Mouse (Mus musculus): ENCODE data around the gene Rcc1l. TPM values are rescaled to one million over a fixed set of nuclear protein-coding genes. Genes with fewer than 3 reads are reported as not detected.

The Rcc1l gene
- polyA plus RNA-seq, 1 experiment from 2014 or later, result 34.9 TPM

DNA sequence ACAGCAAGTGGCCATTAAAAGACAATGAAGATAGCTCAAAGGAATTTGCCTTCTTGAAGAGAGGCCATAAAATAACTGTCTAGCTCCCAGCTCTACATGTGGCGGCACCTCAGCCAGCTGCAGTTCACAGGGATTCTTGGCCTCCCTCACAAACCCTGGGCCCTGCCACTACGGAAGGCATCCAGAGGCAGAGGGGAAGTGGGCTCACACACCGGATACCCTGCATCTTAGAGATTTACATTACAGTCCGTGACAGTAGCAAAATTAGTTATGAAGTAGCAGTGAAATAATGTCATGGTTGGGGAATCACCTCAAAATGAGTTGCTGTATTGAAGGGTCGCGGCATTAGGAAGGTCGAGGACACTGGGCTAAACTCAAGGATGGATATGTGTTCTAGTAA, 12.0 kb upstream of the Rcc1l start:
- H3K4me1 ChIP-seq (ENCODE audit: insufficient read depth, low read length), result peaks cover 2% of the 10 kb centered on the region
- no peak overlapping the region for H3K9ac ChIP-seq (replicated peaks; ENCODE audit: low read length)
- H3K27ac ChIP-seq (ENCODE audit: low read length), result 0 out of 2 replicates have a peak overlapping the region, but pooled peaks have one; percentile 16
- no peaks in the 10 kb centered on the region for H3K27me3 ChIP-seq (ENCODE audit: insufficient read depth, low read length)
- H3K36me3 ChIP-seq (ENCODE audit: insufficient read depth, low read length), result peaks cover 5% of the 10 kb centered on the region; the same call in 1 of the 2 replicates
- H3K9me3 ChIP-seq (ENCODE audit: low read length), result 0 out of 2 replicates have a peak, but pooled peaks cover 3% of the 10 kb centered on the region
- no peak overlapping the region for H3K4me3 ChIP-seq (ENCODE audit: low read length)
- ATAC-seq (ENCODE audit: low FRiP score, low TSS enrichment), result no peak
- no peak overlapping the region for H3K4me2 ChIP-seq (replicated peaks; ENCODE audit: low read depth, low read length)
- 48% methylated on average over 7 of the region's 7 CpGs for WGBS

DNA sequence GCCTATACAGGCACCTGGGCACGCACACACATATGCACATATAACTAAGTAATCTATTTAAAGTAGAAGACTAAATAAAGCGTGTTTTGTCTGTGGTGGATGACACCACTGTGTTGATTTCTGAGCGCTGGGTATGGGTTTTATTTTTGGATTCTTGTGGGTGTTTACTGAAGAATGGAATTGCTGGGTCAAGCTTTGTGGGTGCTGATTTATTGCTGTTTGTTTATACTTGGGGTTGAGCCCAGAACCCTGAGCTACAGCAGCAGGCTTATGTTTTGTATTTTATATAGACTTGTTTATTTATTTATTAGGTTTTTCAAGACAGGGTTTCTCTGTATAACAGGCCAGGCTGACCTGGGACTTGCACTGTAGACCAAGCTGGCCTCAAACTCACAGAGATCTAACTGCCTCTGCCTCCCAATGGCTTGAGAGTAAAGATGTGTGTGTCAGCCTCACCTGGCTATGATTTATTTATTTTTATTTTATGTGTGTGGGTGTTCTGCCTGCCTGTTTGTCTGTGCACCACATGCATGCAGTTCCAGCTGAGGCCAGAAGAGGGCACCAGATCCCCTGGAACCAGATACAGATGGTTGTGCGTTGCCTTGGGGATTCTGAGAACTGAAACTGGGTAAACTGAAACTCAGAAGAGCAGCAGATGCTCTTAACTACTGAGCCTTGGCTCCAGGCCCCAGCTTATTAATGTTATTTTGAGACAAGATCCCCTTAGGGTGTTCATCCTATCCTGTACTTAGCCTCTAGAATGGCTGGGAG, 10.6 kb upstream of the Rcc1l start:
- Histone ChIP-seq H3K4me2 (replicated peaks; ENCODE audit: low read depth, low read length) (no peak overlapping the region), H3K4me1 (ENCODE audit: insufficient read depth, low read length) (peaks cover 16% of the 10 kb centered on the region), H3K27me3 (ENCODE audit: insufficient read depth, low read length) (no peaks in the 10 kb centered on the region), H3K9ac (replicated peaks; ENCODE audit: low read length) (no peak overlapping the region), H3K36me3 (ENCODE audit: insufficient read depth, low read length) (no peaks in the 10 kb centered on the region), H3K4me3 (ENCODE audit: low read length) (no peak overlapping the region), H3K27ac (ENCODE audit: low read length) (no peak overlapping the region), H3K9me3 (ENCODE audit: low read length) (0 out of 2 replicates have a peak, but pooled peaks cover 3% of the 10 kb centered on the region)
- no peak for ATAC-seq (ENCODE audit: low FRiP score, low TSS enrichment)
- 74% methylated on average over 4 of the region's 4 CpGs for WGBS

DNA sequence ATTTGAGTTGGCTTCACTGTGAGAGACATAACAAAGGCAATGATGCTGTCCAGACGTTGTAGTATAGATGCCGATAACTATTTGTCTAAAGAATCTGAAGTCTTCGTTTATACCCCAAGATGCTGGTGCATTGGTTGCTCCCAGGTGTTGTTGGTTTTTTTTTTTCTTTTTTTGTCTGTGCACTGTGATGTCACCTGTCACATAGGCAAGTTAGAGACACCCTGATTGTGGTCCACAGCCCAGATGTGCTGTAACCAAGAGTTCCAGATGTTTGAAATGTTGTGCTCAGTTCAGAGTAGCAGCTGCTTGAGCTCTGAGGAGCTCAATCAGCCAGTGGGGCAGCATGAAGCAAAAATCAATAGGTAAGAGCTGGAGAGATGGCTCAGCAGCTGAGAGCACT, 9.5 kb upstream of the Rcc1l start:
- Histone ChIP-seq H3K36me3 (ENCODE audit: insufficient read depth, low read length) (no peaks in the 10 kb centered on the region), H3K9me3 (ENCODE audit: low read length) (0 out of 2 replicates have a peak, but pooled peaks cover 3% of the 10 kb centered on the region), H3K4me2 (replicated peaks; ENCODE audit: low read depth, low read length) (no peak overlapping the region), H3K4me3 (ENCODE audit: low read length) (no peak overlapping the region), H3K27ac (ENCODE audit: low read length) (no peak overlapping the region), H3K9ac (replicated peaks; ENCODE audit: low read length) (no peak overlapping the region), H3K4me1 (ENCODE audit: insufficient read depth, low read length) (peaks cover 18% of the 10 kb centered on the region), H3K27me3 (ENCODE audit: insufficient read depth, low read length) (no peaks in the 10 kb centered on the region)
- ATAC-seq (ENCODE audit: low FRiP score, low TSS enrichment), result no peak
- 87% methylated on average over 3 of the region's 3 CpGs for WGBS

DNA sequence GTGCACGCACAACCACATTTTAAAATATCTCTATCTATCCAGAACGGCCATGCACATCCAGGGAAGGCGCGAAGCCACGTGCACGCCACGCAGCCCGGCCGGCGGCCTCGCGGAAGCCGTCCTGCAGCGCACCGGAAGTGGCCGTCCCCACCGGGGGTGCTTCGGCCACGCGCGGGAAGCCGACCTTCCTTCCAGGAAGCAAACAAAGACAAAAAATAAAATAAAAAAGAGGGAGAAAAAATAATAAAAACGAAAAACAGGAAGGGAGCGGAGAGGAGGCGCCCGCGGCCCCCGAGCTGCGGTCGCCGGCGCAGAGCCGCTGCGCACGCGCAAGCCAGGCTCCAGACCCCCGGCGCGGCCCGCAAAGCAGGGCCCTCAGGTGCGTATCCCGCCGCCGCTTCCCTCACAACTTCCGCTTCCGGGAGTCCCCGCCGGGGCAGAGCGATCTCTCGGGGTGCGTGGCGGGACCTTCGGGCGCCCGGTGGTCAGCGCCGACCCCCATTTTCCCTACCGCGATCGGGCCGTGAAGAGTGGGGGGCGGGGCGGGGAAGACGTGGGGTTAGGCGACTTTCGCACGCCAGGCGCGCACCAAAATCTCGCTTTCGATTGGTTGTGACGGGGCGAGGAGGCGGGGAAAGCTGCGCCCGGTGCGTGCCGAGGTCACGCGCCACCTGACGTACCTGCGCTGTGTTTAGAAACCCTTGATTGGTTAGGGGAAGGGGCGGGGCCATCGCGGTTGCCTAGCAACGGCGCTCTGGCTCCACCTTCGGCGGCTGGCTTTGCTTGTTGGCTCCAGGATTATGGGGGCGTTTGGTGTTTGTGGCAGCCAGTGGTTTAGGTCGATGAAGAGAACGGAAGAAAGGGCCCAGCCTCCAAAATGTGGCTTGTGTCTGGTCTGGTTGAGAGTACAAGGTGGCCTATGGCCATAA, 7.6 kb upstream of the Rcc1l start, which contains the start of gene Gtf2ird2:
Gene Gtf2ird2, plus strand, starts transcription at position 140 of the 929 bp plus-strand sequence.
- H3K4me2 ChIP-seq (replicated peaks; ENCODE audit: low read depth, low read length), result peak within 1 kb of the TSS; percentile 84

DNA sequence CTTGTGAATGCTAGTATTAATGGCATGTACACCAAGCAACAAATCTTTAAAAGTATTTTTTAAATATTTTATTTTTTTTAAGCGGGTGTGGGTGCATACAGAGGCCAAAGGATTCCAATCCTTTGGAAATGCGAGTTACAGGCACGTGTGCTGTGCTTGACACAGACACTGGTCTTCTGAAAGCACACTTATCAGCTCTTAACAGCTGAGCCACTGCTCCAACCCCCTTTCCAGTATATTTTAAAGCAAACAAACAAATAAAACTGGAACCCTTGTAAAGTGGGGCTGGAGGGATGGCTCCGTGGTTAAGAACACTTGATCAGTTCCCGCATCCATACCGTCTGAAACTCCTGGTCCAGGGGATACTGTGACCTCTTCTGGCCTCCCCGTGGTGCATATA, 6.6 kb upstream of the Rcc1l start:
- H3K4me2 ChIP-seq (replicated peaks; ENCODE audit: low read depth, low read length), result peak overlapping the region; percentile 84
- peak overlapping the region; percentile 91 for H3K9ac ChIP-seq (replicated peaks; ENCODE audit: low read length)
- peaks cover 18% of the 10 kb centered on the region for H3K4me1 ChIP-seq (ENCODE audit: insufficient read depth, low read length)
- no peaks in the 10 kb centered on the region for H3K27me3 ChIP-seq (ENCODE audit: insufficient read depth, low read length)
- H3K4me3 ChIP-seq (ENCODE audit: low read length), result peak overlapping the region; percentile 76
- ATAC-seq (ENCODE audit: low FRiP score, low TSS enrichment), result no peak
- H3K27ac ChIP-seq (ENCODE audit: low read length), result peak overlapping the region; percentile 98
- H3K9me3 ChIP-seq (ENCODE audit: low read length), result 0 out of 2 replicates have a peak, but pooled peaks cover 3% of the 10 kb centered on the region
- H3K36me3 ChIP-seq (ENCODE audit: insufficient read depth, low read length), result no peaks in the 10 kb centered on the region
- WGBS, result 48% methylated on average over 7 of the region's 7 CpGs

More for the DNA sequence above, 7.6 kb upstream of the Rcc1l start, which contains the start of gene Gtf2ird2:
- peaks cover 18% of the 10 kb centered on the region for H3K4me1 ChIP-seq (ENCODE audit: insufficient read depth, low read length)
- no peaks in the 10 kb centered on the region for H3K36me3 ChIP-seq (ENCODE audit: insufficient read depth, low read length)
- WGBS, result under 1% methylated on average over 90 of the region's 92 CpGs
- peak; percentile 93 for ATAC-seq (ENCODE audit: low FRiP score, low TSS enrichment)
- peak within 1 kb of the TSS; percentile 91 for H3K9ac ChIP-seq (replicated peaks; ENCODE audit: low read length)
- H3K4me3 ChIP-seq (ENCODE audit: low read length), result peak within 1 kb of the TSS; percentile 76
- H3K9me3 ChIP-seq (ENCODE audit: low read length), result 0 out of 2 replicates have a peak, but pooled peaks cover 3% of the 10 kb centered on the region
- H3K27ac ChIP-seq (ENCODE audit: low read length), result peak within 1 kb of the TSS; percentile 98
- no peaks in the 10 kb centered on the region for H3K27me3 ChIP-seq (ENCODE audit: insufficient read depth, low read length)

DNA sequence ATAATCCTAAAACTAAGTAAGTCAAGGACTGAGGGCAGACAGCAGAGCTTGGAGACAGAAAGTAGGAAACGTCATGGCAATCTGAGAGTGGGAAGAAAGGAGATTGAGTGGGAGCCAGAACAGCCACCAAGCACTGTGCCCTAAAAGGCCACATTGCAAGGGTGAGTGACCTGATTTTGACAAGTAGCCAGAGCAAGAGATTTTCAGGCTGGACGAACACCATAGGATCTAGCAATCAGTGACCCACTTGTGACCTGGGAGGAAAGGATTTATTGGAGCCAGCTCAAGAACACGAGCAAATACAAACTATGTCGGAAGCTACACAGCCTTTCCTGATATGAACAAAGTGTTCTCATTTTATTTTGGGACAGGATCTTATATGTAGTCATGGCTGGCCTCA, 6.2 kb upstream of the Rcc1l start:
- peak overlapping the region; percentile 84 for H3K4me2 ChIP-seq (replicated peaks; ENCODE audit: low read depth, low read length)
- 21% methylated on average over 4 of the region's 4 CpGs for WGBS
- peaks cover 18% of the 10 kb centered on the region for H3K4me1 ChIP-seq (ENCODE audit: insufficient read depth, low read length)
- H3K36me3 ChIP-seq (ENCODE audit: insufficient read depth, low read length), result no peaks in the 10 kb centered on the region
- 0 out of 2 replicates have a peak, but pooled peaks cover 3% of the 10 kb centered on the region for H3K9me3 ChIP-seq (ENCODE audit: low read length)
- no peak for ATAC-seq (ENCODE audit: low FRiP score, low TSS enrichment)
- no peaks in the 10 kb centered on the region for H3K27me3 ChIP-seq (ENCODE audit: insufficient read depth, low read length)
- peak overlapping the region; percentile 98; the same call in 1 of the 2 replicates for H3K27ac ChIP-seq (ENCODE audit: low read length)
- peak overlapping the region; percentile 76; the same call in 1 of the 2 replicates for H3K4me3 ChIP-seq (ENCODE audit: low read length)
- peak overlapping the region; percentile 91; the same call in 1 of the 2 replicates for H3K9ac ChIP-seq (replicated peaks; ENCODE audit: low read length)

DNA sequence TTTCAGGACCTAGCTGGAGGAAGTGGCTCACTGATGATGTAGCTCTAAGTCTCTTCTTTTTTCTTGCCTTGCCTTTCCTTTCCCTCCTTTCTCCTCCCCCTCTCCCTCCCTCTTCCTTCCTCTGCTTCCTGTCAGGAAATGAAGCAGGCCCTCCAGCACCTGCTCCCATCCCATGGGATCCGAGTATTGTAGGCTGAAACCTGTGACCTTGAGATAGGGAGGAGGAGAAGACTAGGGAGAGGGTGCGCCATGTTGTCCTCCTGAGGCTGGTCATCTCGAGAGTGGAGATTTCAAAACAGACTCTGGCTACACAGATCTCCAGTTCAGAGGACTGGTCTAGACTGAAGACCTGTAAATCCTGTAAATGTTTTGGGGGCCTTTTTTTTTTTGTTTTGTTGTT, 5.6 kb upstream of the Rcc1l start:
- H3K4me2 ChIP-seq (replicated peaks; ENCODE audit: low read depth, low read length), result 0 out of 2 replicates have a peak overlapping the region, but pooled peaks have one; percentile 84
- WGBS, result 53% methylated on average over 3 of the region's 3 CpGs
- no peak overlapping the region for H3K9ac ChIP-seq (replicated peaks; ENCODE audit: low read length)
- H3K9me3 ChIP-seq (ENCODE audit: low read length), result no peaks in the 10 kb centered on the region
- no peak overlapping the region for H3K4me3 ChIP-seq (ENCODE audit: low read length)
- H3K27ac ChIP-seq (ENCODE audit: low read length), result peak overlapping the region; percentile 98; the same call in 1 of the 2 replicates
- H3K36me3 ChIP-seq (ENCODE audit: insufficient read depth, low read length), result no peaks in the 10 kb centered on the region
- H3K4me1 ChIP-seq (ENCODE audit: insufficient read depth, low read length), result peaks cover 18% of the 10 kb centered on the region
- no peaks in the 10 kb centered on the region for H3K27me3 ChIP-seq (ENCODE audit: insufficient read depth, low read length)
- ATAC-seq (ENCODE audit: low FRiP score, low TSS enrichment), result no peak

DNA sequence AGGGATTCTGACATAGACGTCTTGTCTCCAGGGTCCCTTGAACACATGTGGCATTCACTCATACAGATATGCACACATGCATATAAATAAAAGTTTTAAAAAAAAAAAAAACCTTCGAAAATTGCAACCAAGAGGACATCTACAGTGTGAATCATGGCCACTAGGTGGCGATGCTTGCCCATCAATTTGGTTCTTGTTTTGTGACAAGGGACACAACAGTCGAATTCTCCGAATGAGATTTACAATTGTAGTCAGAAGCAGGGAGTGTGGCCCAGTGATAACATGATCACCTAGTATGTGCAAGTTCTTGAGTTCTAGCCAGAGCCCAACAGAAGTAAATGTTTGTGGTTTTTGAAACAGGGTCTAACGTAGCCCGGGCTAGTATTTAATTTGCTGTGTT, 3.3 kb upstream of the Rcc1l start:
- 21% methylated on average over 7 of the region's 7 CpGs for WGBS
- no peak for ATAC-seq (ENCODE audit: low FRiP score, low TSS enrichment)
- no peaks in the 10 kb centered on the region for H3K36me3 ChIP-seq (ENCODE audit: insufficient read depth, low read length)
- peaks cover 26% of the 10 kb centered on the region for H3K4me1 ChIP-seq (ENCODE audit: insufficient read depth, low read length)
- no peaks in the 10 kb centered on the region for H3K9me3 ChIP-seq (ENCODE audit: low read length)
- no peak overlapping the region for H3K9ac ChIP-seq (replicated peaks; ENCODE audit: low read length)
- H3K27me3 ChIP-seq (ENCODE audit: insufficient read depth, low read length), result no peaks in the 10 kb centered on the region
- H3K4me3 ChIP-seq (ENCODE audit: low read length), result no peak overlapping the region
- no peak overlapping the region for H3K4me2 ChIP-seq (replicated peaks; ENCODE audit: low read depth, low read length)
- no peak overlapping the region for H3K27ac ChIP-seq (ENCODE audit: low read length)

DNA sequence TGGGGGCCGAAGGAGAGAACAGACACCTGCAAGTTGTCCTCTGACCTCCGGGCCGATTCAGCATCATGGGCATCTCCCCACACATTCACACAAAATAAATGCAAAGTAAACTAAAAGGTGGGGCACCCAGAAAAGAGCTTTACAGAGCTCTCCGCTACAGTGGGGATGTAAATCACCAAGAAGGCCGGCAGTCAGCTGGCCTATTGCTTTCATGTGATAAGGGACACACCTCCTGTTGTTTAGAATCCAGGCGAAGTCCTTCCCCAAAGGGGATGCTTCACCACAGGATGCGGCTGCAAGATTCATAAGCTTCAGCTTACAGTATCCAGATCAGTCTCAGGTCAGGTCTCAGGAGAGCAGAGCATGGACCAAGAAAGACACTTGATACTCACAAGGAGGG, 2.0 kb upstream of the Rcc1l start:
- Histone ChIP-seq H3K27me3 (ENCODE audit: insufficient read depth, low read length) (no peaks in the 10 kb centered on the region), H3K27ac (ENCODE audit: low read length) (no peak overlapping the region), H3K4me1 (ENCODE audit: insufficient read depth, low read length) (peaks cover 33% of the 10 kb centered on the region), H3K9ac (replicated peaks; ENCODE audit: low read length) (no peak overlapping the region), H3K9me3 (ENCODE audit: low read length) (no peaks in the 10 kb centered on the region), H3K36me3 (ENCODE audit: insufficient read depth, low read length) (no peaks in the 10 kb centered on the region), H3K4me3 (ENCODE audit: low read length) (no peak overlapping the region), H3K4me2 (replicated peaks; ENCODE audit: low read depth, low read length) (no peak overlapping the region)
- 69% methylated on average over 7 of the region's 7 CpGs for WGBS
- ATAC-seq (ENCODE audit: low FRiP score, low TSS enrichment), result no peak

All from kidney, embryonic 16.5 days (tissue).